Mouse (Mus musculus): Measurements from ENCODE around the gene Fam19a2.

- no peak for TF ChIP-seq CTCF (IDR thresholded peaks at IDR 0.05; ENCODE audit: extremely low read depth, insufficient read length, insufficient replicate concordance, low read depth, low read length)
- no peak for TF ChIP-seq POLR2A (IDR thresholded peaks at IDR 0.05; ENCODE audit: low read depth, low read length)
Observed at GRCm38 (mm10) chr10:123395429-123395828, 131.6 kb downstream of the Fam19a2 start.

Data from small intestine, adult 2 months (tissue).